Mouse (Mus musculus): ENCODE measurements around the gene Ttc7b.

DNA sequence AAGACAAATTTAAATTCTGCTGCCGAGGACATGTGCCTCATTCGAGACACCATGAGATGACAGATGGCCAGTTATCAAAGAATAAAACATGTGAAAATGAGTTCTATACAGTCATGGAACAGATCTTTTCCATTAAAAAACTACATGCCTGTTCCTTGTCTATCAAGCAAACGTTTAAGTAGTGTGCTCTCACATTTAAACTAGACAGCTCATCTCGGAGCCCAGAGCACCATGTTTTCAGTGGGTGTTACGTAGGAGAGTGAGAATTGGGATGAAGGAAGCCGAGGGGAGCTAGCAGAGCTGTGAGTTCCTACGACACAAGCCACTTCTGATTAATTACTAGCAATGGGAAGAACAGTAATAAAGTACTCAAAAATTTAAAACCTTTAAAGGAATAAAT lies 48.2 kb upstream of the Ttc7b start:
- no peak for TF ChIP-seq POLR2A (IDR thresholded peaks at IDR 0.05; ENCODE audit: insufficient read length, low read depth)
- TF ChIP-seq MAX (IDR thresholded peaks at IDR 0.05; ENCODE audit: low read depth), result no peak
- no peak for TF ChIP-seq TCF3 (IDR thresholded peaks at IDR 0.05; ENCODE audit: insufficient read length, low read depth)
- TF ChIP-seq TCF12 (IDR thresholded peaks at IDR 0.05; ENCODE audit: insufficient read depth, poor library complexity, severe bottlenecking), result no peak
- TF ChIP-seq USF1 (IDR thresholded peaks at IDR 0.05; ENCODE audit: low read depth), result no peak
- TF ChIP-seq E2F4 (IDR thresholded peaks at IDR 0.05; ENCODE audit: insufficient read depth), result no peak
- no peak for TF ChIP-seq MYOG (IDR thresholded peaks at IDR 0.05; ENCODE audit: control insufficient read depth in 1 of 3, insufficient read depth in 1 of 3, insufficient read length in 2 of 3, low read depth in 2 of 3)
- no peak for TF ChIP-seq MYOD1 (IDR thresholded peaks at IDR 0.05; ENCODE audit: control insufficient read depth in 1 of 3, insufficient read length in 2 of 3, low read depth in 2 of 3)
- TF ChIP-seq CEBPB (IDR thresholded peaks at IDR 0.05; ENCODE audit: insufficient read depth, poor library complexity, severe bottlenecking), result no peak
- TF ChIP-seq POLR2AphosphoS2 (IDR thresholded peaks at IDR 0.05; ENCODE audit: insufficient read length, low read depth), result no peak
- TF ChIP-seq SRF (IDR thresholded peaks at IDR 0.05; ENCODE audit: control insufficient read depth, insufficient read length, low read depth), result no peak
